Mouse (Mus musculus) adrenal gland, adult 8-10 months (tissue): ENCODE data around the gene Ccdc57. TPM values are rescaled to one million over a fixed set of nuclear protein-coding genes. Genes with fewer than 3 reads are reported as not detected.
A peak's percentile ranks its signal among the peaks of the same experiment; 100 is the strongest.

Experiments
- DNase-seq: peaks from one replicate; pipeline ENCODE4 v3.0.0; 2022
- total RNA-seq, 4 experiments: library from RNA; stranded (reverse); gene quantifications; 2 replicates each; pipeline ENCODE4 v1.2.4; 2022

Gene Ccdc57
- 10 to 100 TPM in 3 of 4 experiments, 1 to 10 TPM in 1; 9.9 to 24.5 (median 15.1) TPM for total RNA-seq

DNA sequence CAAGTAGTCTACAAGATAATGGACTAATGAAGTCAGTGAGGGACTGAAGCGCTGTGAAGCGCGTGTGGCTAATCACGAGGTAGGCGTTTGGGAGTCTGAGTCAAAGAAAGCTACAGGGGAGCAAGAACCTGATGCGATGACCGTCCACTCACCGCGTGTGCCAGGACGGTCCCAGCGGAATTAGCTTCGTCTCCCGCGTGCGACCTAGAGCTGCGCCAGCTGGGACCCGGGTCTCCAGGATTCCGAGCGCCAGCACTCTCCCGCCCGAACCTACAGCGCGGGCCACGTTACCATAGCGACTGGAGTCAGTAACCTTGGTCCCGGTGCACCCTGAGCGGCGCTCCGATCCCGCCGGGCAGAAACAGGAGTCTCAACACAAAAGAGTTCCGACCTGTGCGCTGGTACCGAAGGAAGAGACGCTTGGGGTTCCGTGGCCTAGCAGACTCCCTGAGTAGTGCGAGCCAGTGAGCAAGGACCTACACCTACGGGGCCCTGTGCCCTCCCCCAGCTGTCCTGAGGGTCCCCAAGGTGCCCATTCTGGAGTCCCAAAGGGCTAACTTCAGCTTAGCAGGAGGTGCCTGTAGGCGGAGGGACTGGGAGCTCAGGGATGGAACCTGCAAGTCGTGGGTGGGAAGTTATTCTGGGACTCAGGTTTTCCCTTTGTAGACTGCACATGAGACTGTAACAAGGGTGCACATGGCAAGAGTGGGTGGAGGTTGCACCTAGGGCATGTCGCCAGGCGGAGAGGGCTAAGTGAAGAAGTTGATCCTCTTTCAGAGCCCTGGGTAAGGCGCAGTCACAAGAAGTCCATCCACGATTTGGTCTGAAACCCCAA lies at the start of gene Ccdc57:
Ccdc57 (minus strand) TSS at position 309 of the 835 bp plus-strand sequence.
- peak; percentile 84 for DNase-seq

GRCm38 (mm10) chr11:120982459-120982858 lies 49.8 kb upstream of the Ccdc57 start:
- no peak for DNase-seq

- DNase-seq: no peak
These were observed 49.0 kb upstream of the Ccdc57 start for GRCm38 (mm10) chr11:120981661-120982060.

GRCm38 (mm10) chr11:120980427-120981035 lies 47.9 kb upstream of the Ccdc57 start:
- DNase-seq: no peak

DNA sequence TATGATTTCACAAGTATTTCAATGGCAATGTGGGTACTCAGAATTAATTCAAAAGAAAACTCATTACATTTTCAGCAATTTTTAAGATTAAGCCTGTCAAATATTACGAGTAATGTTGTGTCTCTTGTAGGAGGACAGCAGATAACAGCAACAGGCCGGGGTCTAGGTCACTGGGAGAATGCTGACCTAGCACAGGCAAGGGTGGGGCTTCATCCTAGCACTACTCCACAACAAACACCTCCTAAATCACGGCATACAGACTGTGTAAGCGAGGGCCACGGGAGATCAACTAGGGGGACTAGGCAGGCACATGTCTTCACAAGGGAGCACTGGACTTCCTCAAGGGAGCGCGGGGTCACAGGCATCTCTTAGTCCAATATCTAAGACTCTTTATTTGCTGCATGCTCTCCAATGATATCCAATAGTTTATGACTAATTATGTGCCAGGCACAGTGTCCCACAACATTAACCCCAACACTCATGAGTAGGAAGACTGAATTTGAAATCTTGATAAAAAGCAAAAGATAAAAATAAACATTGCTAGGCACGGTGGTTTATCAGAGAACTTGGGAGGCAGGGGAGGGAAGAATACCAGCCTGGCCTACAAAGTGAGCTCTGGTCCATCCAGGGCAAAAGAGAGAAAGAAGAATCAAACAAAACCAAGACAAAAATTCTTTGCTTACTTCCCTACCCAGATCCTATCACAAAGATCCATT lies 47.2 kb upstream of the Ccdc57 start:
- DNase-seq: no peak

DNA sequence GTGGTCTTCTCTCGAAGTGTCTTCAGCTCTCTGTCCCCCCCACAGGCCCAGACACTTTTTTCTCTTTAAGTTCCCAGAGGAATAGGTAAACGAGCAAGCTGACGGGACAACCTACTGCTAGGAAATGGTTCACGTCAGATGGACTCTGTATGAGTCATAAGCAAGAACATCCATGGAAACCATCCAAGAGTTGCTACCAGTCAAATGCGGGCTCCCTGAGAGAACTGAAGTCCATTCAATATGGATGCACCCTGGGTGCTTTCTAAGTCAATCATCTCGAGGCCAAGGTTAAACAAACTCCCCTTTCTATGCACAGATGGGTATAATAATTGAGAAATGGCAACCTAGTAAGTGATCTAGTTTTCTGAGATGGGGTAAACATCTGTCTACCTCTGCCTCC lies 40.6 kb upstream of the Ccdc57 start:
- DNase-seq: no peak

GRCm38 (mm10) chr11:120971237-120971636 lies 38.6 kb upstream of the Ccdc57 start:
- DNase-seq: no peak

GRCm38 (mm10) chr11:120969742-120970141 lies 37.1 kb upstream of the Ccdc57 start:
- DNase-seq: no peak

- DNase-seq: no peak
These were observed 32.9 kb upstream of the Ccdc57 start for GRCm38 (mm10) chr11:120965587-120965986.

DNA sequence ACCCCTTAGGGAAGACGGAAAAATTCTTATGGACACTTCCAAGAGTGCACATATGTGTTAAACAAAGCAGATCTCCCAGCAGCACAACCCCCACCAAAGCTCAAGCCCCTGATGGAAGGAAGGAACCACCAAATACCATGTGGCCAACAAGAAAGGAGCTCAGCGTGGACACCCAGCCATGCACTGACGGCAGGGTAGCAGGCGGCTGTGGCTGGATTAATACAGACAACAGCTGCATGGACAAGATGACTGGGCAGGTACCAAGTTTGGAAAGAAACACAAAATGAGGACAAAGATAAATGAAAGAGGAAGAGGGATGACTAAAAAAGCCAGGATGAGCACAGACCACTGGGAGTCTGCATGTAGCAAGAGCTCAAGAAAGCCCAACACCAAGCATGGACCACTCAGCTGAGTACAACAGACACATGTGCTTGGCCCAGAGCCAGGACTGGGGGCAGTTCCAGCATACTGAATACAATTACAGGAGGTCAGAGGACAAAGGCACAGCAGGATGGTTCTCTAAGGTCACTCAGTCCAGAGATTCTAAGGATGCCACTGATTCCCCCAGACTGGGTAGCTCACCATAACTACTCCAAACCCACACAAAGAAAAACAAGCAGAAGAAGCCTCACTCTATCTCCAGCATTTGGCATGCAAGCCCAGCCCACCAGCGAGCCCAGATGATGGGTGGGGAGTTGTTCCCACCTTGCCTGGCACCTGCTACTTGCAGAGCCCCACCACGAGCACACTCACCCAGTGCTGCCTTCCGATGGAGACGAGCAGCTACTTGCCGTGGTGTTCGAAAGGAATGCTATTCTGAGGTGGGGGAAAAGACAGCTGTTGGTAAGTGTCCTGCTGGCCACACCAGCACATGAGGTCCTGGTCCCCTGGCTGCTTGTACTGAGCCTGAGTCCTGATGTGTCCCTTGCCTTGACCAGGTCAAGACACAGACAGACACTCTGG lies 31.8 kb upstream of the Ccdc57 start:
- DNase-seq: no peak

GRCm38 (mm10) chr11:120962909-120963308 lies 30.2 kb upstream of the Ccdc57 start:
- DNase-seq: no peak

- DNase-seq: no peak
These were observed 29.5 kb upstream of the Ccdc57 start for GRCm38 (mm10) chr11:120962050-120962771.

DNA sequence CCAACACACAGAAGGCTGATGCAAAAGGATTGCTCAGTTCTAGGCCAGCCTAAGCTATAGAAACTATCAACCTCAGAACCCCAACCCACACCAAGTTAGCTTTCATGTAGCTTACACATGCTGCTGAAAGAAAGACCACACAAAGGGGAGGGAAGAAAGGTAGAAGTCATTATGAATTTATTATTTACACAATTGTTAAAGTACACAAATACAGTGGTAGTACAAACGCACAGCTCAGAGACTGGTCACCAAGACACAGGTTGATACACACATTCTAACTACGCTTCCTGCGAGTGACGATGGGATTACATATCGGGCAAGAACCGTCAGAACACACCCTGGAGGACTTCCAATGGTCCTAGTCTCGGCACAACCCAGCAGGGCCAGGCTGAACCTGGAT lies 28.9 kb upstream of the Ccdc57 start:
- DNase-seq: no peak

- no peak for DNase-seq
These were observed 27.6 kb upstream of the Ccdc57 start for GRCm38 (mm10) chr11:120960248-120960647.

GRCm38 (mm10) chr11:120959564-120959963 lies 26.9 kb upstream of the Ccdc57 start:
- no peak for DNase-seq

DNA sequence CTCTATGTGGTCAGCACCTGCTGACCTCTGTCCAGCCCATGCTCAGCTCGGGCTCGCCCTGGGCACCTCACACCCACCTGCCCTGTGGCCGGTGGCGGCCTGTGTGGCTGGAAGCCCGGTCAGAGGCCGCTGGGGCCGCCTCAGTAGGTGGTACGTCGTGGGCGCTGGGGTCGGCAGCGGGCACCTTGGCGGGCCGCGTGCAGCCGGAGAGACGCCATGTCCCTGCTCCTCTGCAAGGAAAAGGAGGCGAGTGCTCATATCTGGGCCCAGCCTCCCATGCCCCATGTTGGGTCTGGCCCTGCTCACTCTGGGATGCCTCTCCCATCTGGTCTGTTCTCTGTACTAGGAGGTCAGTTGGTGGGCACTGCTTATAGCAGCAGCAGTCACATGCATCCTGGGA lies 26.4 kb upstream of the Ccdc57 start:
- no peak for DNase-seq

DNA sequence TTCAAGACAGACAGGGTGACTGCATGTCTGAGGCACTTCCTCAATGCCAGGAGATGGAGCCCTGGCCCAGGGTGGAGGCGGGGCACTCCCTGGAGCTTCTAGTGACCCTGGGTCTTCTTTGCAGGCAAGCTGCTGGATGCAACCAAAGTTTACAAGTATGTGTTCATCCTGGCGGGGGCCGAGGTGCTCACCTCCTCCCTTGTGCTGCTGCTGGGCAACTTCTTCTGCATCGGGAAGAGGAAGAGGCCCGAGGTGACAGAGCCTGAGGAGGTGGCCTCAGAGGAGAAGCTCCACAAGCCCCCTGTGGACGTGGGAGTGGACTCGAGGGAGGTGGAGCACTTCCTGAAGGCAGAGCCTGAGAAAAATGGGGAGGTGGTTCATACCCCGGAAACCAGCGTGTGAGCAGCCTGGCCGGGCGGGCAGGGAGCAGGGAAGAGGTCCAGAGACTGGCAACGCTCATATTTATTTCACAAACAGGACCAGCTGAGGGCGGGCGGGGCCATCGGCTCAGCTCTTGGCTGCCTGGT lies 25.1 kb upstream of the Ccdc57 start:
- no peak for DNase-seq

GRCm38 (mm10) chr11:120957052-120957451 lies 24.4 kb upstream of the Ccdc57 start:
- no peak for DNase-seq

DNA sequence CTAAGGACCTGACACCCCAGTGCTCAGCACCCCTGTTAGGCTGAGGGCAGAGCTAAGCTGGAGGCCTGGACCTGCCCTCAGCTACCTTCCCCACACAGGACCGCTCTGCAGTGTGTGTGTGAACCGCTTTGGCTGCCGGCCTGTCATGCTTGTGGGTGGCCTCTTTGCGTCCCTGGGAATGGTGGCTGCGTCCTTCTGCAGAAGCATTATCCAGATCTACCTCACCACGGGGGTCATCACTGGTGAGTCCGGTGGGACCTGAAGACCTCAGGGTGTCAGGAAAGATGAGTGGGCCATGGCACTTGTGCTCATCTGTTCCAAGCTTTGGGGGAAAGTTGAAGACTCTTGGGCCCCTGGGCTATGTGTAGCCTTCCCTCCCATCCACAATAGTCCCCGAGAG lies 23.0 kb upstream of the Ccdc57 start:
- DNase-seq: no peak

DNA sequence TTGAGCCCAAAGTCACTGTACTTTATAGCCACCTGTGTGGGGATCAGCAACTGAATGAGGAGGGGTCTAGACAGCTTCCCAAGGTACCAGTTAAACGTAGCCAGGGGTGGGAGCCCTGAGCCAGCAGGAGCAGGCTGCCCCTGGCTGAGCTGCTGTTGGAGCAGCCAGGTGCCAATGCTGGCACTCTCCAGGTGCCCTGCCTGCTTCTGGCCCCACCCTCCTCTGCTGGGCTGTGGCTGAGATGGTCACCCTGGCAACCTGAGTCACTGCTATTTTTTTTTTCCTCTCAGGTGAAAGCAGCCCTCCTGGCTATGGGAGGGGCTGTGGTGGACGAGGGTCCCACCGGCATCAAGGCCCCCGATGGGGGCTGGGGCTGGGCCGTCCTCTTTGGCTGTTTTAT lies 22.3 kb upstream of the Ccdc57 start:
- DNase-seq: no peak
